Mouse (Mus musculus): ENCODE results near the gene Yif1a. TPM values are rescaled to one million over a fixed set of nuclear protein-coding genes. Genes with fewer than 3 reads are reported as not detected.
"Not testable (repeated sequence)": the region's sequence is repeated elsewhere in the genome, so short reads cannot be mapped to it uniquely, and the experiment has no call there.

Gene Yif1a
- total and polyA plus RNA-seq, 3 experiments, result 11.3 to 44.2 (median 12.8) TPM

- Histone ChIP-seq H3K36me3 (replicated peaks) (no peaks in the 10 kb centered on the region), H3K27me3 (ENCODE audit: insufficient read depth, low read length) (peaks cover 31% of the 10 kb centered on the region), H3K4me1 (ENCODE audit: insufficient read depth, low read depth, low read length) (peaks cover 15% of the 10 kb centered on the region), H3K4me3 (ENCODE audit: low read depth, low read length) (no peak overlapping the region), H3K9me3 (replicated peaks) (no peaks in the 10 kb centered on the region)
- ATAC-seq (ENCODE audit: extremely low read depth, insufficient number of reproducible peaks, low FRiP score, poor library complexity, severe bottlenecking), result no peak
- TF ChIP-seq POLR2AphosphoS5 (IDR thresholded peaks at IDR 0.05; ENCODE audit: insufficient replicate concordance, low read depth, low read length) (no peak), GATA1 (IDR thresholded peaks at IDR 0.05; ENCODE audit: borderline replicate concordance, low read length) (no peak), GATA2 (IDR thresholded peaks at IDR 0.05; ENCODE audit: borderline replicate concordance, low read depth, low read length) (no peak), CTCF (IDR thresholded peaks at IDR 0.05; ENCODE audit: low read depth, low read length) (no peak), TAL1 (conservative IDR thresholded peaks at IDR 0.05; ENCODE audit: low read depth, low read length) (no peak)
- DNase-seq (ENCODE audit: low spot score), result no peak
Measured at GRCm38 (mm10) chr19:5082596-5082995, 5.7 kb upstream of the Yif1a start.

- peaks cover under 1% of the 10 kb centered on the region for H3K36me3 ChIP-seq (replicated peaks)
- ATAC-seq (ENCODE audit: extremely low read depth, insufficient number of reproducible peaks, low FRiP score, poor library complexity, severe bottlenecking) (no peak), DNase-seq (ENCODE audit: low spot score) (no peak)
- H3K9me3 ChIP-seq (replicated peaks), result no peaks in the 10 kb centered on the region
- no peak overlapping the region for H3K4me3 ChIP-seq (ENCODE audit: low read depth, low read length)
- peaks cover 28% of the 10 kb centered on the region for H3K4me1 ChIP-seq (ENCODE audit: insufficient read depth, low read depth, low read length)
- no peak for TF ChIP-seq TAL1 (conservative IDR thresholded peaks at IDR 0.05; ENCODE audit: low read depth, low read length)
- no peak for TF ChIP-seq POLR2AphosphoS5 (IDR thresholded peaks at IDR 0.05; ENCODE audit: insufficient replicate concordance, low read depth, low read length)
- no peak for TF ChIP-seq CTCF (IDR thresholded peaks at IDR 0.05; ENCODE audit: low read depth, low read length)
- TF ChIP-seq GATA1 (IDR thresholded peaks at IDR 0.05; ENCODE audit: borderline replicate concordance, low read length), result no peak
- no peak for TF ChIP-seq GATA2 (IDR thresholded peaks at IDR 0.05; ENCODE audit: borderline replicate concordance, low read depth, low read length)
- H3K27me3 ChIP-seq (ENCODE audit: insufficient read depth, low read length), result peaks cover 31% of the 10 kb centered on the region
Measured at GRCm38 (mm10) chr19:5083961-5084833, 4.1 kb upstream of the Yif1a start.

GRCm38 (mm10) chr19:5084834-5085144, 3.5 kb upstream of the Yif1a start:
- TF ChIP-seq CTCF (IDR thresholded peaks at IDR 0.05; ENCODE audit: low read depth, low read length) (no peak), GATA2 (IDR thresholded peaks at IDR 0.05; ENCODE audit: borderline replicate concordance, low read depth, low read length) (no peak), GATA1 (IDR thresholded peaks at IDR 0.05; ENCODE audit: borderline replicate concordance, low read length) (no peak), POLR2AphosphoS5 (IDR thresholded peaks at IDR 0.05; ENCODE audit: insufficient replicate concordance, low read depth, low read length) (no peak), TAL1 (conservative IDR thresholded peaks at IDR 0.05; ENCODE audit: low read depth, low read length) (no peak)
- peaks cover 34% of the 10 kb centered on the region for H3K4me1 ChIP-seq (ENCODE audit: insufficient read depth, low read depth, low read length)
- DNase-seq (ENCODE audit: low spot score) (no peak), ATAC-seq (ENCODE audit: extremely low read depth, insufficient number of reproducible peaks, low FRiP score, poor library complexity, severe bottlenecking) (no peak)
- H3K36me3 ChIP-seq (replicated peaks), result peaks cover 7% of the 10 kb centered on the region
- H3K27me3 ChIP-seq (ENCODE audit: insufficient read depth, low read length), result peaks cover 31% of the 10 kb centered on the region
- H3K4me3 ChIP-seq (ENCODE audit: low read depth, low read length), result 0 out of 2 replicates have a peak overlapping the region, but pooled peaks have one; percentile 18
- no peaks in the 10 kb centered on the region for H3K9me3 ChIP-seq (replicated peaks)

- H3K4me3 ChIP-seq (ENCODE audit: low read depth, low read length), result 0 out of 2 replicates have a peak within 1 kb of the TSS, but pooled peaks have one; percentile 18
- ATAC-seq (ENCODE audit: extremely low read depth, insufficient number of reproducible peaks, low FRiP score, poor library complexity, severe bottlenecking) (no peak), DNase-seq (ENCODE audit: low spot score) (no peak)
- no peak for TF ChIP-seq CTCF (IDR thresholded peaks at IDR 0.05; ENCODE audit: low read depth, low read length)
- no peak for TF ChIP-seq GATA2 (IDR thresholded peaks at IDR 0.05; ENCODE audit: borderline replicate concordance, low read depth, low read length)
- TF ChIP-seq TAL1 (conservative IDR thresholded peaks at IDR 0.05; ENCODE audit: low read depth, low read length), result no peak
- no peak for TF ChIP-seq GATA1 (IDR thresholded peaks at IDR 0.05; ENCODE audit: borderline replicate concordance, low read length)
- no peak for TF ChIP-seq POLR2AphosphoS5 (IDR thresholded peaks at IDR 0.05; ENCODE audit: insufficient replicate concordance, low read depth, low read length)
- H3K36me3 ChIP-seq (replicated peaks), result peaks cover 11% of the 10 kb centered on the region
- H3K9me3 ChIP-seq (replicated peaks), result no peaks in the 10 kb centered on the region
- peaks cover 31% of the 10 kb centered on the region for H3K27me3 ChIP-seq (ENCODE audit: insufficient read depth, low read length)
- H3K4me1 ChIP-seq (ENCODE audit: insufficient read depth, low read depth, low read length), result peaks cover 34% of the 10 kb centered on the region
Measured at GRCm38 (mm10) chr19:5085145-5085863, 3.0 kb upstream of the Yif1a start, which contains the start of gene Tmem151a. Tmem151a (minus strand) TSS chr19:5085531.

GRCm38 (mm10) chr19:5086533-5086932, 1.8 kb upstream of the Yif1a start:
- H3K27me3 ChIP-seq (ENCODE audit: insufficient read depth, low read length), result peaks cover 27% of the 10 kb centered on the region

GRCm38 (mm10) chr19:5089324-5089723, 986 bp downstream of the Yif1a start:
- H3K27me3 ChIP-seq (ENCODE audit: insufficient read depth, low read length), result peaks cover 10% of the 10 kb centered on the region
- H3K9me3 ChIP-seq (replicated peaks), result no peaks in the 10 kb centered on the region
- ATAC-seq (ENCODE audit: extremely low read depth, insufficient number of reproducible peaks, low FRiP score, poor library complexity, severe bottlenecking) (no peak), DNase-seq (ENCODE audit: low spot score) (no peak)
- peaks cover 50% of the 10 kb centered on the region for H3K36me3 ChIP-seq (replicated peaks)
- peak overlapping the region; percentile 98; the same call in 1 of the 2 replicates for H3K4me3 ChIP-seq (ENCODE audit: low read depth, low read length)
- TF ChIP-seq GATA1 (IDR thresholded peaks at IDR 0.05; ENCODE audit: borderline replicate concordance, low read length) (no peak), POLR2AphosphoS5 (IDR thresholded peaks at IDR 0.05; ENCODE audit: insufficient replicate concordance, low read depth, low read length) (no peak), CTCF (IDR thresholded peaks at IDR 0.05; ENCODE audit: low read depth, low read length) (no peak), TAL1 (conservative IDR thresholded peaks at IDR 0.05; ENCODE audit: low read depth, low read length) (no peak), GATA2 (IDR thresholded peaks at IDR 0.05; ENCODE audit: borderline replicate concordance, low read depth, low read length) (no peak)
- peaks cover 38% of the 10 kb centered on the region for H3K4me1 ChIP-seq (ENCODE audit: insufficient read depth, low read depth, low read length)

More at GRCm38 (mm10) chr19:5086533-5086932, 1.8 kb upstream of the Yif1a start:
- not testable (repeated sequence) for ATAC-seq (ENCODE audit: extremely low read depth, insufficient number of reproducible peaks, low FRiP score, poor library complexity, severe bottlenecking); H3K9me3 ChIP-seq (replicated peaks); H3K4me3 ChIP-seq (ENCODE audit: low read depth, low read length); DNase-seq (ENCODE audit: low spot score)
- H3K4me1 ChIP-seq (ENCODE audit: insufficient read depth, low read depth, low read length), result peaks cover 34% of the 10 kb centered on the region
- peaks cover 24% of the 10 kb centered on the region for H3K36me3 ChIP-seq (replicated peaks)
